Mouse (Mus musculus): ENCODE results near the gene Stk17b. TPM values are rescaled to one million over a fixed set of nuclear protein-coding genes. Genes with fewer than 3 reads are reported as not detected.

Gene Stk17b
- 100 to 1,000 TPM; 437 to 475 TPM for polyA plus RNA-seq (2017; shearing (Covaris generic))

DNA sequence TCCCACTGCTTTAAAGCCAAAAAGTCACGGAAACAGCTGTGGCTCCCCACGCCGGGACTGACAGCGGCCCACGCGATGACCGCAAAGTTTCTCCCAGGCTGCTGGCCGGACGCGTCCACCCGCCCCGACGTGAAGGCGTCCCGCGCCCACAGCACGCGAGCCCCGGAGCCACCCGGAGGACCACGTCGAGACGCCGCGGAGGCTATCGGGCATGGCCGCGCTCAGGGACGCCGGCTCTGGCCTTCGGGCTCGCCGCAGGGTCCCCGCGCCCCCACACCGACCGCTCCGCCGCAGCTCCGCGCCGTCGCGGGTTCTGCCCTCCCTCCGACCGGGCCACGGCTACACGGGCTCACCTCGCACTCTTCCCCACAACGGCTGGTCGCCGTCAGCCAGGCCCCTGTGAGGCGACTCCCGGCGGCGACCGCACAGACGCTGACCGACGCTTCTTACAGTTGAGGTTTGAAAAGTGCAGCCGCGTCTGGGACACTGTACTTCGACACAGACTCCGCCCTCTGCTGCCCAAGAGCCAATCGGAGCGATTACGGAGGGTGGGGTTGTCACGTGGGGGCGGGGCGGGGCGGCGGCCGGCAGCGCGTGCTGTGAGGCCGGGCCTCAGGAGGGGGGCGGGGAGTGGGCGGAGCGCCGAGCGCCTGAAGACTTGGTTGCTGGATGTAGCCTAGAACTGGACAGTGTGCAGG lies at the start of gene Stk17b:
Gene Stk17b, minus strand, starts transcription at position 504 of the 698 bp plus-strand sequence.
- peak; percentile 82 for ATAC-seq

- no peak for ATAC-seq
These were observed 45.3 kb upstream of the Stk17b start for GRCm38 (mm10) chr1:53830286-53830685.

GRCm38 (mm10) chr1:53829089-53829488 lies 44.1 kb upstream of the Stk17b start:
- no peak for ATAC-seq

DNA sequence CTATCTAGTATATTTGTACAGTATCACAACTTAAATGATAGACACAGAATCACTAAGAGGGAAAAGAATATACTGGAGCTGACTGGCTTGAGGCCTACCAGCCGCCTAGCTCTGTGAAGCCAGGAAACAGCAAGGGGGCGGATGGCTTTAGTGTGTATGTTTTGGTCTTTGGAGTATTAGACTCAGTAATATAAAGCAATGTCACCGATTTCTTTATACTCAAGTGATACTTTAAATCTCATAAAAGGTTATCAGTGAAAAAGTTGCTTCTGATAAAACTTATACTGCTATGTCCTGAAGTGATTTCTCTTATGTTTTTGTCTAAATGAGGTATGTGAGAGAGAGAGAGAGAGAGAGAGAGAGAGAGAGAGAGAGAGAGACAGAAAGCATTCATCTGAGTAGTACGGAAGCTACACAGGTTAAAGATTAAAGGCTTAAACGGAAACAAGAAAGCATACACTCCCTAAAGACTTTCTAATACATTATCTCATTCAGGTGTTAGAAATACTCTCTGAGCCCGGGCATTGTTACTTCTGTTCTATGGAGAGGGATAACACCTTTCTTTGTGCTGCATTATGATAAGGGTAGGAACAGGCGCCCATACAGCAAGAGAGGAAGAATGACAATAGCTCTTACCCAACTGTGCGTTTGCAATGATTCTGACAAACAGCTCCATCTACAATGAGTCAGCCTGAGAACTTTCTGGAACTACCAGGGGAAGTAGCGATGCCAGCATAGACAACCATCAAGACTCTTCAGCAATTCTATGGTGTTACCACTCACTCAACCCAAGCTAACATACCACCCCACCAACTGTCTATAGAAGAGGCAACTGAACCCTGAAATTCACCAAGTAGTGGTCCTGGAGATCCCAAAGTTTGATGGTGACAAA lies 39.7 kb upstream of the Stk17b start:
- ATAC-seq, result peak; percentile 33

DNA sequence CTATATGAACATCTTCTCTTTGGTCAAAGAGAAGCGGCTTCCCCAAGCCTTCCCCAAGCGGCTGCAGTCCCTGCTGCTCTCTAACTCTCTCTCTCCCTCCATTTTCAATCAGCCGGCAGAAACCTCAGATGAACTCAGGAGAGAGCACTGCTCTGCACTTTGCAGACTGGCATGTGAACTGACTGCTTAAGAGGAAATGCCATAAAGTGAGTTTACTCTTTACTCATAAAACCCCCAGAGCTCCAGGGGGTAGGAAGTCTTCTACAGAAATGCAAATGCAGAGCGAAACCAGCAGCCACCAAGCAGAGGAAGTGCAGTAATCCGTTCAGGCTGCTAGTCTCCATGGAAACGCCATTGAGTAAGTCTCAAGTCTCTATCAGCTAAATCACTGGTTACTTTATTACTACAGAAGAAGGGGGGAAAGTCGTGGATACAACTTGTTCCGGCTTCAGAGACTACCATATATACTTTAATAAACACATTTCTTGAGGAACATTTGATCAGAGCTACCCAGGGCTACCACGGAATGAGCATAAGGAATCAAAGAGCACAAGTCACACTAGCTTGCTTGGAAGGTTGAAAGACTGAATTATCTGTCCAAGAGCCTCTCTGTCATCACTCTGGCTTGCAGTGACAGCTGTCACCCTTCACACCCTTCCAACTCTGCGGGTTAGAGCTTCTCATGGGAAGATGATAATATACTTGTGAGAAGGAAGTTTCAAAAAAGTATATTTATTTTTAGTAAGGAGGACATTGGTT lies 38.8 kb upstream of the Stk17b start:
- ATAC-seq, result peak; percentile 96

DNA sequence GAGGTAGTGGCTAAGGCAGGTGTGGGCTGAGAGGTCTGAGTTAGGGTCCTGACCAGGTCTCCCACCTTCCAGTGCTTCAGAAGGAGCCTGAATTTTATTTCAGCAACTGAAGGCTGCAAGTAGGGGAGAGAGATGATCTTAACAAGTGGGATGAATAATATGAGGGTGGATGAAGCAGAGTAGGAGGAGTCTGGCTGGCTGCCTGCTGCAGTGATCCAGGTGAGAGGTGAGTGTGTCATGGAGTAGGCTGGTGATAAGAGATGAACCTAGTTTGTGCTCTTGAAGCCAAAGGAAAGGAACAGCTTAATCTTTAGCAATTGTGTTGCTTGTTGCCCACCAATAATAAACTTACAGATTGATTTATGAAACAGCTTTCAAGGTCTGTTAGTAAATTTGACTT lies 37.0 kb upstream of the Stk17b start:
- ATAC-seq, result no peak

DNA sequence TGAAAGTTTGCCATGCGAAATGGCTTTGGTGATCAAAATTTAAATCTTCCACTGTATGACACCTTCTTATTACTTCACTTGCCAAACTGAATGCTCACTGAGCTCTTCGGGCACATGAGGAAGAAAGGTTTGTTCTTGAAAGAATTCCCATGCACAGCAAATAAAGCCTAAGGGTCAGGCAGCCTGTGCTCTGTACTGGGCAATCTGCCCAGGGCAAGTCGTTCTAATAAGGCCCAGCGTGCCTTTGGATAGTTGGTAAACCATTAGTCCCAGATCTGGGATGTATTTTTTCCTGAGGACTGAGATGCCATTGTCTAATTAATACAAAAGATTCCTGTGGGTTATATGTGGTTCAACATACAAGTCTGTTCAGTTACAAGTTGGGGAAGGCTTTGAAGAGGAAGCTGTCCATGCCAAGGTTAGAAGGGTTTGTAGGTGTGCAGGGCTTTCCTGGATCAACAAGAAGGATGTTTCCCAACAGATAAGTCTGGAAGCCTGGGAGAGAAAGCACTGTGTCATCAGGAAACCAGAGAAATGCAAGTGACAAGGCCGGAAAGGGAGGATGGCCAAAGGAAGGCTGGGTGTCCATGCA lies 35.1 kb upstream of the Stk17b start:
- no peak for ATAC-seq

GRCm38 (mm10) chr1:53818072-53818862 lies 33.2 kb upstream of the Stk17b start:
- no peak for ATAC-seq

DNA sequence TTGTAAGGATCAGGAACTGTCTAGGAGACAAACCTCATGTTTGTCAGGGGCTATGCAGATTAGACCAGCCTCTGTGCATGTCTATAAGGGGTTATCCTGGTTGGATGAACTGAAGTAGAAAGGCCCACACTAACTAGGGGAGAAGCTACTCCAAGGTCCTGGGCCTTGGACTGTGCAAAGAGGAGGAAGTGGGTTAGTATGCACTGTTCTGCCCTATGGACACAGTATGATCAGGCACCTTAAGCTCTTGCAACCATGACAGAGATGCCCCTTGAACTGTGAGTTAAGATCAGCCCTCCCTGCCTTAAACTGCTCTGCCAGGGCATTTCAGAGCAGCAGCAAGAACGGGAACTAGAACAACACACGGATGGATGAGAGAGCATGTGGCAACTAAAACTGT lies 31.3 kb upstream of the Stk17b start:
- ATAC-seq, result no peak

DNA sequence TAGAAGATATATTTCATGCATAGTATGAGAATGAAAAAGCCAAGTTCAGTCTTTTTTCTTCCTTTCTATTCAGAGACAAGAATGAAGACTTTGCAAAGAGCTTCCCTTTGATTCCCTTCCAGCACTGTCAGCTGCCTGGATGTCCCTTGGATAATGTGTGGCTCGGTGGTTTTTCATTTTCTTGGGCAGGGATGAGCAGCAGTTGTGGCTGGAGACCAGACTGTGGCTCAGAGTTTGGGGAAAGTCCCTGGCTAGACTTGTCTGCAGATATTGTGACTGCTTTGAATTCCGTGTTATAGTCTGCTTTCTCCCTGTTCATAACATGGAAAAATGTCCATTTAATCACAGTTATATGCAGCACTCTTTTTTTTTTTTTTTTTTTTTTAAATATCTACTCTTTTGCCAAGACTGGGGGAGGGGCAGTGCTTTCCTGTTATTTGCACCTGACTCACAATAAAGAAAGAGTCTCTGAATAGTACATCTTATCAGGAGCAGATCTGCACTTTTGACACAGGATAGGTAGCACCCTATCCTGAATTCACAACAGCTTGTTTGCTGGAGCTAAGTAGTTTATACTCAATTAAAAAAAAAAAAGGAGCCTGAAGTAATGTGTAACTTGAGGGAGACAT lies 29.2 kb upstream of the Stk17b start:
- ATAC-seq, result peak; percentile 43

DNA sequence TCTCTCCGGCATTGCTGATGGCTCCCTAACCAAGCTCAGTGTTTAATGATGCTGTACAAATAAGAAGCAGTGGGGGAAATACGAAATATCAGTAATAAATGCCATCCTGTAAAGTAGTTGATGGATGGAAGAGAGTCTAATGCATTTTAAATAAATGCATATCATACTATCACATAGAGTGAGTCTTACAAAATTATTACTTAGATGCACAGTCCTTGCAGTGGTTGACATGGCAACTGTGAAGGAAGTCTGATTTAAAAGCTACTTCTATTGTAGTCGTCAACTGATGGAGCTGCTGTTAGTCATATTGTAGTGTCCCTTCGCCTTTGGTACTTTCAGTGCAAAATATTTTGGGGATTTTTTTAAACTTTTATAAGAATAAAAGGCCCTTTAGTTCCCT lies 26.9 kb upstream of the Stk17b start:
- ATAC-seq, result no peak

GRCm38 (mm10) chr1:53808229-53808628 lies 23.2 kb upstream of the Stk17b start:
- ATAC-seq, result peak; percentile 82

DNA sequence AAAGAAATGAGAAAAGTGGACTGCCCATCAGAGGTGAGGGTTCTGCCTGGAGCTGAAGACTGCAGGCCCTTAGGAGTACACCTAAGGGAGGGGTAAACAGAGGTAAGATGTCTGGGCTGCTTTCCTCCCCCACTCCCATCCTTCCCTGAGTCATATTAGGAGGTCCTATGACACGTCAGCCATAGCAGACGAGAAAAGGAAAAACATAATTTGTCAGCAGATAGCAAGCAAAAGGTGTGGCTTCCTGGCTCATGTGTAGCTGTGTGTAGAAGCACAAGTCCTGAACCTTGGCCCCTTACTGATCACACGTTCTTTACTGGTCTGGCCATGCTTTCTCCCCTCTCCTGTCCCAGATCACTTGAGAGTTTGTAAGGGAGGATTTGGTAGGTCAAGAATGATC lies 12.8 kb upstream of the Stk17b start:
- peak; percentile 53 for ATAC-seq

- peak; percentile 80 for ATAC-seq
These were observed 12.1 kb upstream of the Stk17b start for GRCm38 (mm10) chr1:53797074-53797473.

- no peak for ATAC-seq
These were observed 11.2 kb upstream of the Stk17b start for GRCm38 (mm10) chr1:53796271-53796670.

DNA sequence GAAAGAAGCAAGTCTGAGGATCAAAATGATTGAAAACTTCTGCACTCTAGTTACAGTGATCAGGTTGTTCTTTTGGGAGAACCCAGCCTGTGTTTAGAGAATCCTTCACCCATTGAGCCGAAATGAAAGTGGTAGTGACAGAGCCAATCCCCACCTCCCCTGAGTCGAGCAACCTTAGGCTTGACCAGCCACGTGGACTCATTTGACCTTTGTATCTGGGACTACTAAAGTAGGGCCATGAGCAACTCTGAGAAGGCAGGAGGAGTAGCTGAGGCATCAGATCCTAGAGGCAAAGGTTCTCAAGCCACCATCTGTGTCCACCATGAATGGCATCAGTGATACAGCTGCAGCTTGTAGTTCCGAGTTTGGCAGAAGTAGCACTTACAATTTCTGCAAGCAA lies 10.6 kb upstream of the Stk17b start:
- ATAC-seq, result no peak

DNA sequence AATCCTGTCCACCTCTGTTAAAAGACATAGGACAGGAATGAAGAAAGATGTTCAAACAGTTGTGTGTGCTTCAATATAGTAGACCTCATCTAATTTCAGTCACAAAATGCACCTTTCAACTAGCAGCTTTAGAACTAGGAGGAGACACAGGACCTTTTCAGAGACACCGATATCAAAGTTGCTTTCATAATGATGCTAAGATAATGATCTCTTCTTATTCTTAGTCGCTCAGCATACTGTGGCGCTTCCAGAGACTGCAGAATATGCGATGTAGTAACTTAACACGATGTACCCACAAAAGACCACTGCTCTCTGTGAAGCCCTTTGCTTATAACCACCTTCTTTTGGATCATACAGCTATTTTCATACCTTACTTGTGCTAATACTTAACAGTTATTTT lies 10.1 kb upstream of the Stk17b start:
- ATAC-seq, result peak; percentile 14

DNA sequence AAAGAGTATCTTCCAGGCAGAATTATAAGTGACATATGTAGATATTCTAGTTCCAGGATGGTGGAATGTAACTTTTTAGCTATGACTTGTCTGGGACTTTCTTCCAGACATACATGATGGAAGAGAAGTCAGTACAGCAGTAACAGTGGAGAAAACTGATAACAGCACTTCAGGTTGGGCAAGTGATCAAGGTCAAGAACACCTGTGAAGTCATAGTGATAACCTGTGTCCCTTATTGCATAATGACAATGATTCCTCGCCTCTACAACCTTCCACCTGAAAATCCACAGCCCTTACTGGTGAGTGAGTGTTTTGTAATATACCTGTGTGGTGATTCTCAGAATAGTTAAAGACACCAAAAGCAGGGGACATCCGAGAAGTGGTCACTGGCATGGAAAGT lies 9.3 kb upstream of the Stk17b start:
- no peak for ATAC-seq

GRCm38 (mm10) chr1:53791343-53791742 lies 6.3 kb upstream of the Stk17b start:
- peak; percentile 91 for ATAC-seq

DNA sequence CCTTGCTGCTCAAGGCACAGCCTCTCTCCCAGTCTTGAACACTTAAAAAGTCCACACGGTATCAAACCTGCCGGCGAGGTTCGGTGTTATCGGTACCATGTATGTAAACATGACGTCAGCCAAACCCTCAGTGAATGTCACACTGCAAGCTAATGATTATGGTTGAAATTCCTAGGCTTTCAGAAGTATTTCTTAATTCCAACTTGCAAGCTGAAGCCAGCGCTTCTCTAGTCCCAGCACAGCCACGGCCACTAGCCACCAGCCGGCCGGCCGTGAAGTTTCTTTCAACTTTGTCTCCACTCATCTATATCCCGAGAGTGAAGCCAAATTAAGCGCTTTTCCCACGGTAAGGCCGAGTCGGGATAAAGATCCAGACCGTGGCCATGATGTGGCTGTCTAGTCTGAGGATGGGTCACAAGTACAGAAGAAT lies 718 bp downstream of the Stk17b start:
- peak; percentile 57 for ATAC-seq

GRCm38 (mm10) chr1:53782956-53783355 lies 2.1 kb downstream of the Stk17b start:
- ATAC-seq, result no peak
